Mouse (Mus musculus): ENCODE results near the gene Pex11g.

DNA sequence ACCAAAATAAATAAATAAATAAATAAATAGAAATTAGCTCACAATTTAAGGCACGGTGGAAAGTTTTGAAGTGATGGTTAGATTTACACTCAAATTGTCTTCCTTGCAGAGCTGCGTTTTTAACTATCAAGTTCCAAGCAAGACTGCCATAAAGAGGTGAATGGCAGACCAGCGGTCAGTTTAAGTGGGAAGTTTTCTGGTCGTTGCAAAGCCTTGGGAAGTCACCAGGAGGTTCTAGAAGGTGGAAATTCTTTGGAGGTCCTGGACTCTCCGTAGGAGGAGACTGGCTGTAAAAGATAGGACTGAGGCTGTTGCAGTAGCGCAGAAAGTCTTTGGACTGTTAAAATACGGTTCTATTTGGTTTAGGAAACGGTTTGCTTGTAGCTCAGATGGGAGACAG, 32.3 kb upstream of the Pex11g start:
- TF ChIP-seq POLR2A (IDR thresholded peaks at IDR 0.05; ENCODE audit: insufficient read depth, low read depth, low read length) (no peak), CTCF (IDR thresholded peaks at IDR 0.05; ENCODE audit: insufficient read depth, low read depth, low read length) (no peak)
